Mouse (Mus musculus): Measurements from ENCODE around the gene Lcn6.
A peak's percentile ranks its signal among the peaks of the same experiment; 100 is the strongest.
"Not testable (repeated sequence)": the region's sequence is repeated elsewhere in the genome, so short reads cannot be mapped to it uniquely, and the experiment has no call there.

Lcn6 gene

GRCm38 (mm10) chr2:25703706-25704105 lies 27.1 kb downstream of the Lcn6 start:
- no peak for DNase-seq (ENCODE audit: low spot score in 2 of 2)

- peak; percentile 88 to 89 for DNase-seq (ENCODE audit: low spot score in 2 of 2)
Measured at GRCm38 (mm10) chr2:25706643-25707481, 30.3 kb downstream of the Lcn6 start, which contains the start of gene Bmyc. Bmyc (plus strand) TSS chr2:25706739.

- peak; percentile 41 to 57 for DNase-seq (ENCODE audit: low spot score in 2 of 2)
Measured at GRCm38 (mm10) chr2:25708121-25708520, 31.5 kb downstream of the Lcn6 start.

- DNase-seq (ENCODE audit: low spot score in 2 of 2) = not testable (repeated sequence)
Measured at GRCm38 (mm10) chr2:25709056-25709455, 32.5 kb downstream of the Lcn6 start.

- DNase-seq (ENCODE audit: low spot score in 2 of 2) = not testable (repeated sequence)
Measured at GRCm38 (mm10) chr2:25709791-25710190, 33.2 kb downstream of the Lcn6 start.

GRCm38 (mm10) chr2:25711641-25712040 lies 35.1 kb downstream of the Lcn6 start:
- not testable (repeated sequence) for DNase-seq (ENCODE audit: low spot score in 2 of 2)

- no peak for DNase-seq (ENCODE audit: low spot score in 2 of 2)
Measured at GRCm38 (mm10) chr2:25717222-25717621, 40.6 kb downstream of the Lcn6 start.

Data from right cerebral cortex, adult 2 months (tissue).